Mouse (Mus musculus) ES-E14 (cell line): ENCODE data around the gene Ssc5d.

Source experiments
- CHD2 ChIP-seq: IDR thresholded peaks from 2 replicates; pipeline ENCODE4 v1.6.1; 2014; ENCODE audit warnings: mild to moderate bottlenecking, low read depth, low read length, inconsistent platforms
- HCFC1 ChIP-seq: IDR thresholded peaks from 2 replicates; pipeline ENCODE4 v1.6.1; 2012; ENCODE audit warnings: low read length, inconsistent platforms, borderline replicate concordance; ENCODE audit not compliant: insufficient read depth
- MAFK ChIP-seq: IDR thresholded peaks from 2 replicates; pipeline ENCODE4 v1.6.1; 2014; ENCODE audit warnings: mild to moderate bottlenecking, low read depth, low read length, inconsistent platforms; ENCODE audit not compliant: insufficient read depth
- ZC3H11A ChIP-seq: IDR thresholded peaks from 2 replicates; pipeline ENCODE4 v1.6.1; 2012; ENCODE audit warnings: low read depth, mild to moderate bottlenecking, inconsistent platforms, low read length, borderline replicate concordance
- ZNF384 ChIP-seq: IDR thresholded peaks from 2 replicates; pipeline ENCODE4 v1.6.1; 2012; ENCODE audit warnings: low read depth, low read length, inconsistent platforms

- no peak for TF ChIP-seq MAFK
- TF ChIP-seq ZNF384: no peak
- no peak for TF ChIP-seq CHD2
- no peak for TF ChIP-seq ZC3H11A
- no peak for TF ChIP-seq HCFC1
These were observed 62.7 kb downstream of the Ssc5d start for GRCm38 (mm10) chr7:4988250-4988649.
